ENCODE assay signal across 11 mouse cellular contexts in genomic region chr10:75930304-75930703, GRCm38 (mm10). TPM values are rescaled to one million over a fixed set of nuclear protein-coding genes. Genes with fewer than 3 reads are reported as not detected.
DNase-seq lines count a peak whose midpoint lies in the region; ATAC-seq and TF ChIP-seq lines count a peak whose summit lies in the region.
"Had no signal": no experiment of that assay in that cellular context is flagged by ENCODE, and none has a peak within 500 bp of the region (broad histone marks: within the 10 kb centered on the region; RNA-seq: fewer than 3 reads in every experiment).

No protein-coding gene starts in this region.

- no peak for DNase-seq in heart, postnatal 25 days (ENCODE audit: low spot score)
- DNase-seq in 3134 (ENCODE audit: extremely low read depth, insufficient read length, low spot score) = peak; percentile 81
- DNase-seq in embryonic facial prominence, embryonic 11.5 days (ENCODE audit: low spot score) = no peak
- peak; percentile 67 to 72 for DNase-seq in kidney, postnatal 4 days
- no peak for DNase-seq in liver, postnatal 0 days
- no peak for DNase-seq in frontal cortex, postnatal 25 days (ENCODE audit: low spot score in 2 of 2)

- no peak for TF ChIP-seq CTCF in liver, postnatal 0 days (IDR thresholded peaks at IDR 0.05; ENCODE audit: low read depth)

- no peak for TF ChIP-seq EP300 in liver, postnatal 0 days (IDR thresholded peaks at IDR 0.05; ENCODE audit: low read depth)

- 12% methylated on average over 6 of the region's 6 CpGs for WGBS in heart, embryonic 12.5 days
- whole genome bisulfite sequencing in embryonic facial prominence, embryonic 11.5 days = 23% methylated on average over 6 of the region's 6 CpGs
- 41% methylated on average over 6 of the region's 6 CpGs for WGBS in liver, postnatal 0 days (ENCODE audit: insufficient replicate concordance)

- intact Hi-C loops in heart, postnatal 25 days (cut with DNase I) = no loop called here

- no peak overlapping the region for H3K9ac ChIP-seq in heart, embryonic 12.5 days
- no peak overlapping the region for H3K9ac ChIP-seq in embryonic facial prominence, embryonic 11.5 days (replicated peaks; ENCODE audit: low read length)
- no peak overlapping the region for H3K9ac ChIP-seq in liver, postnatal 0 days (replicated peaks)

- peaks cover 38% of the 10 kb centered on the region for H3K4me1 ChIP-seq in heart, embryonic 12.5 days (replicated peaks)
- peaks cover 8% of the 10 kb centered on the region for H3K4me1 ChIP-seq in embryonic facial prominence, embryonic 11.5 days (ENCODE audit: control insufficient read depth, insufficient read depth, low read length)
- H3K4me1 ChIP-seq in liver, postnatal 0 days (ENCODE audit: insufficient read depth) = peaks cover 19% of the 10 kb centered on the region

- no peak overlapping the region for H3K27ac ChIP-seq in heart, embryonic 12.5 days (ENCODE audit: poor library complexity, severe bottlenecking)
- H3K27ac ChIP-seq in embryonic facial prominence, embryonic 11.5 days (replicated peaks; ENCODE audit: low read depth, low read length) = no peak overlapping the region
- H3K27ac ChIP-seq in liver, postnatal 0 days (ENCODE audit: low read depth) = no peak overlapping the region

- ATAC-seq in heart, embryonic 12.5 days (ENCODE audit: insufficient number of reproducible peaks, low FRiP score) = no peak
- ATAC-seq in embryonic facial prominence, embryonic 11.5 days (replicated peaks; ENCODE audit: insufficient number of reproducible peaks, low FRiP score, low TSS enrichment, low read depth) = no peak
- no peak for ATAC-seq in liver, postnatal 0 days
- ATAC-seq in cerebellum, adult (ENCODE audit: insufficient number of reproducible peaks, low FRiP score, low TSS enrichment) = no peak

- H3K4me3 ChIP-seq in heart, embryonic 12.5 days = no peak overlapping the region
- H3K4me3 ChIP-seq in embryonic facial prominence, embryonic 11.5 days (ENCODE audit: low read depth, low read length) = no peak overlapping the region
- H3K4me3 ChIP-seq in liver, postnatal 0 days (ENCODE audit: low read depth, low read length) = no peak overlapping the region
- H3K4me3 ChIP-seq: erythroblast, embryonic 14.5 days had no signal

- H3K36me3 ChIP-seq in heart, embryonic 12.5 days = peaks cover 21% of the 10 kb centered on the region; the same call in 1 of the 2 replicates
- H3K36me3 ChIP-seq in embryonic facial prominence, embryonic 11.5 days (replicated peaks; ENCODE audit: control insufficient read depth, insufficient read depth, low read depth, low read length) = no peaks in the 10 kb centered on the region
- H3K36me3 ChIP-seq in liver, postnatal 0 days (replicated peaks; ENCODE audit: insufficient read depth, low read length) = no peaks in the 10 kb centered on the region

- H3K4me2 ChIP-seq in heart, embryonic 12.5 days = peak overlapping the region; percentile 96
- peak overlapping the region; percentile 8; the same call in 1 of the 2 replicates for H3K4me2 ChIP-seq in embryonic facial prominence, embryonic 11.5 days (ENCODE audit: low read depth, low read length)
- H3K4me2 ChIP-seq in liver, postnatal 0 days (ENCODE audit: low read depth, low read length) = no peak overlapping the region

- H3K9me3 ChIP-seq in heart, embryonic 12.5 days (replicated peaks) = no peaks in the 10 kb centered on the region
- no peaks in the 10 kb centered on the region for H3K9me3 ChIP-seq in embryonic facial prominence, embryonic 11.5 days (replicated peaks; ENCODE audit: control insufficient read depth, low read length)
- H3K9me3 ChIP-seq in liver, postnatal 0 days (ENCODE audit: low read length) = no peaks in the 10 kb centered on the region
- H3K9me3 ChIP-seq: G1E had no signal

- peaks cover 48% of the 10 kb centered on the region for H3K27me3 ChIP-seq in heart, embryonic 12.5 days (replicated peaks)
- peaks cover 2% of the 10 kb centered on the region for H3K27me3 ChIP-seq in embryonic facial prominence, embryonic 11.5 days (ENCODE audit: control insufficient read depth, insufficient read depth, low read length)
- H3K27me3 ChIP-seq in liver, postnatal 0 days (ENCODE audit: insufficient read depth, low read length) = peaks cover 26% of the 10 kb centered on the region

RNA-seq across cellular contexts. Expression of gene Chchd10, which starts 2.6 kb away (rescaled TPM):
- 408 and 409 TPM in 2 replicates for polyA plus RNA-seq in heart, embryonic 12.5 days (2016; fragmentation: Nextera tagmentation; extraction: Ambion mirVana)
- 1,000 to 10,000 TPM; 1,761 to 1,834 TPM for total RNA-seq in heart, postnatal 25 days (2021)
- polyA plus RNA-seq in embryonic facial prominence, embryonic 11.5 days (2014; fragmentation: Nextera tagmentation; extraction: Ambion mirVana) = 8.7 and 8.8 TPM in 2 replicates
- polyA plus RNA-seq in liver, postnatal 0 days (2015; fragmentation: Nextera tagmentation; extraction: Ambion mirVana) = 1,168 and 1,173 TPM in 2 replicates

RNA-seq across cellular contexts. Expression of gene Mmp11, which starts 6.0 kb away (rescaled TPM):
- polyA plus RNA-seq in heart, embryonic 12.5 days (2016; fragmentation: Nextera tagmentation; extraction: Ambion mirVana) = 25.4 and 27.1 TPM in 2 replicates
- total RNA-seq in heart, postnatal 25 days (2021) = 1 to 10 TPM; 5.0 to 8.1 TPM
- 56.1 and 71.9 TPM in 2 replicates for polyA plus RNA-seq in embryonic facial prominence, embryonic 11.5 days (2014; fragmentation: Nextera tagmentation; extraction: Ambion mirVana)
- polyA plus RNA-seq in liver, postnatal 0 days (2015; fragmentation: Nextera tagmentation; extraction: Ambion mirVana) = 2.8 and 3.6 TPM in 2 replicates
- polyA plus RNA-seq: erythroblast, embryonic 14.5 days; G1E had no signal

RNA-seq across cellular contexts. Expression of gene Smarcb1, which starts 8.9 kb away (rescaled TPM):
- polyA plus RNA-seq in heart, embryonic 12.5 days (2016; fragmentation: Nextera tagmentation; extraction: Ambion mirVana) = 125 and 126 TPM in 2 replicates
- total RNA-seq in heart, postnatal 25 days (2021) = 10 to 100 TPM; 22.8 to 22.9 TPM
- 236 and 250 TPM in 2 replicates for polyA plus RNA-seq in embryonic facial prominence, embryonic 11.5 days (2014; fragmentation: Nextera tagmentation; extraction: Ambion mirVana)
- 35.5 and 36.0 TPM in 2 replicates for polyA plus RNA-seq in liver, postnatal 0 days (2015; fragmentation: Nextera tagmentation; extraction: Ambion mirVana)

RNA-seq across cellular contexts. Expression of gene Gm867, which starts 10.2 kb away (rescaled TPM):
- 0.80 and 1.1 TPM in 2 replicates for polyA plus RNA-seq in heart, embryonic 12.5 days (2016; fragmentation: Nextera tagmentation; extraction: Ambion mirVana)
- not detected for total RNA-seq in heart, postnatal 25 days (2021)
- 0.29 and 0.62 TPM in 2 replicates for polyA plus RNA-seq in embryonic facial prominence, embryonic 11.5 days (2014; fragmentation: Nextera tagmentation; extraction: Ambion mirVana)
- polyA plus RNA-seq in liver, postnatal 0 days (2015; fragmentation: Nextera tagmentation; extraction: Ambion mirVana) = 6.9 and 8.6 TPM in 2 replicates
- total RNA-seq: left cerebral cortex, postnatal 14 days had no signal
- polyA plus RNA-seq: G1E had no signal

RNA-seq across cellular contexts. Expression of gene Vpreb3, which starts 12.6 kb away (rescaled TPM):
- 0.24 TPM in 1 of 2 replicates, not detected in the other for polyA plus RNA-seq in heart, embryonic 12.5 days (2016; fragmentation: Nextera tagmentation; extraction: Ambion mirVana)
- total RNA-seq in heart, postnatal 25 days (2021) = not detected
- 1.1 TPM in 1 of 2 replicates, not detected in the other for polyA plus RNA-seq in embryonic facial prominence, embryonic 11.5 days (2014; fragmentation: Nextera tagmentation; extraction: Ambion mirVana)
- 61.6 and 65.5 TPM in 2 replicates for polyA plus RNA-seq in liver, postnatal 0 days (2015; fragmentation: Nextera tagmentation; extraction: Ambion mirVana)
- total RNA-seq: G1E; left cerebral cortex, postnatal 14 days had no signal
- polyA plus RNA-seq: erythroblast, embryonic 14.5 days; G1E had no signal

Comparison
In these comparisons a context has a peak if more than half of its experiments do, and no peak if none do; other contexts are left out.
1. DNase-seq: peak in 3134 (single experiment) and kidney, postnatal 4 days (2 of 2); none in heart, postnatal 25 days (single experiment), embryonic facial prominence, embryonic 11.5 days (single experiment), liver, postnatal 0 days (single experiment) and frontal cortex, postnatal 25 days (0 of 2).
2. RNA of gene Chchd10, which starts 2.6 kb away (polyA plus RNA-seq): 1,168 to 1,173 TPM in liver, postnatal 0 days and 408 to 409 TPM in heart, embryonic 12.5 days; 8.7 to 8.8 TPM in embryonic facial prominence, embryonic 11.5 days; every median in the first group is over 10 times any median in the second.